Mouse (Mus musculus): ENCODE measurements around the gene Prr22. TPM values are rescaled to one million over a fixed set of nuclear protein-coding genes. Genes with fewer than 3 reads are reported as not detected.
A peak's percentile ranks its signal among the peaks of the same experiment; 100 is the strongest.

Prr22 gene
- total RNA-seq, 2 experiments from 2014 or later: 1.3 to 2.6 TPM

- no peak for DNase-seq (ENCODE audit: extremely low spot score in 1 of 2, low spot score in 2 of 2)
- intact Hi-C loops (cut with DNase I): no loop called here
- Histone ChIP-seq H3K4me3 (no peak overlapping the region), H3K27ac (no peak overlapping the region)
- TF ChIP-seq CTCF (IDR thresholded peaks at IDR 0.05): no peak
These were observed 25.9 kb upstream of the Prr22 start for GRCm38 (mm10) chr17:56744173-56744572.

DNA sequence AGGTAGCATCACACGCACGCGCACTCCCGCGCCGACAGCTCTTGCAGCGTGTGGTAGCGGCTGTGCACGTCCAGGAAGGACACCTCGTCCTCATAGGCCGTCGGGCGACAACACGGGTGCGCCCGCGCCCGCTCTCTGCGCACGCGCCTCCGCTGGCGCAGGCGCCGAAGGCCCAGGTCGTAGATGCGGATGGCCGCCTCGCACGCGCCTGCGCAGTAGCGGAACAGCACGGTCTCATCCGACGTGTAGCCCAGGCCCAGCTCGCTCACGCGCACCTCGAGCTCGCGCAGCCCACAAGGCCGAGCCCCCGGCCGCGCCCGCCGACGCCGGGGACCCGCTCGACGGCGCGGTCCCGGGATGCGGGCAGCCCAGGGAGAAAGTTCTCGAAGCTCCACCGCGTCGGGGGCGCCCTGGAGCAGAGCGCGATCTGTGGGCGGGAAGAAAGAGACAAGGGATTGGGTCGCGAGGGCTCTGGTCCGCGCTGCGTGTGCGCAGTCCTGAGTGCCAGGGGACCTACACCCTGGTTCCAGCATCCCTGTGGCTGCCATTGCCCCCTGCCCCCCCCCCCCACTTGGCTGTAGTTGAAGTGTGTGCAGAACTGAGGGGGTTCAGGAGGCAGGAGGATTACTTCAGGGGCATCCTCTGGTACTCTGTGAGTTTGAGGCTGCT is 18.5 kb upstream of the Prr22 start:
- no peak for TF ChIP-seq CTCF (IDR thresholded peaks at IDR 0.05)
- intact Hi-C loops (cut with DNase I): no loop called here
- no peak overlapping the region for H3K27ac ChIP-seq
- H3K4me3 ChIP-seq: no peak overlapping the region
- no peak for DNase-seq (ENCODE audit: extremely low spot score in 1 of 2, low spot score in 2 of 2)

DNA sequence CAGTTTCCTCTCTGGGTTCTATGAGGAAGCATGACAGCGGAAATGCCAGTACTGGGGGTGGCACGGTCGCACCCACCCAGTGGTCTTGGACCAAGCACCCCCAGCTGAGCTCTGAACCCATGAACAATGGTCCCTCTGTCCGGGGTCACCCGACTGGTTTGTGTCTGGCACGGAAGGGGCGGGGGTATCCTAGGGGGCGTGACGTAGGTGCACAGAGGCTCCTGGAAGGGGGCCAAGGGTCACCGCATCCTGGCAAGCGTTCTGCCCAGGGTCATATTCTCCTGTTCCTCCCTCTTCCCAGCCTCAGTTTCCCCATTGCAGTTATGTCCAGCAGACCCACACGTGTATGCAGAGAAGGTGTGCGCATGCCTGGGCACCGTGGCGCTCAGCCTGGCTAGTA is 16.6 kb upstream of the Prr22 start:
- no peak overlapping the region for H3K27ac ChIP-seq
- H3K4me3 ChIP-seq: no peak overlapping the region
- DNase-seq (ENCODE audit: extremely low spot score in 1 of 2, low spot score in 2 of 2): no peak
- intact Hi-C loops (cut with DNase I): no loop called here
- no peak for TF ChIP-seq CTCF (IDR thresholded peaks at IDR 0.05)

- no peak for TF ChIP-seq CTCF (IDR thresholded peaks at IDR 0.05)
- intact Hi-C loops (cut with DNase I): no loop called here
- H3K27ac ChIP-seq: no peak overlapping the region
- no peak overlapping the region for H3K4me3 ChIP-seq
- no peak for DNase-seq (ENCODE audit: extremely low spot score in 1 of 2, low spot score in 2 of 2)
These were observed 15.5 kb upstream of the Prr22 start for GRCm38 (mm10) chr17:56754271-56755185.

DNA sequence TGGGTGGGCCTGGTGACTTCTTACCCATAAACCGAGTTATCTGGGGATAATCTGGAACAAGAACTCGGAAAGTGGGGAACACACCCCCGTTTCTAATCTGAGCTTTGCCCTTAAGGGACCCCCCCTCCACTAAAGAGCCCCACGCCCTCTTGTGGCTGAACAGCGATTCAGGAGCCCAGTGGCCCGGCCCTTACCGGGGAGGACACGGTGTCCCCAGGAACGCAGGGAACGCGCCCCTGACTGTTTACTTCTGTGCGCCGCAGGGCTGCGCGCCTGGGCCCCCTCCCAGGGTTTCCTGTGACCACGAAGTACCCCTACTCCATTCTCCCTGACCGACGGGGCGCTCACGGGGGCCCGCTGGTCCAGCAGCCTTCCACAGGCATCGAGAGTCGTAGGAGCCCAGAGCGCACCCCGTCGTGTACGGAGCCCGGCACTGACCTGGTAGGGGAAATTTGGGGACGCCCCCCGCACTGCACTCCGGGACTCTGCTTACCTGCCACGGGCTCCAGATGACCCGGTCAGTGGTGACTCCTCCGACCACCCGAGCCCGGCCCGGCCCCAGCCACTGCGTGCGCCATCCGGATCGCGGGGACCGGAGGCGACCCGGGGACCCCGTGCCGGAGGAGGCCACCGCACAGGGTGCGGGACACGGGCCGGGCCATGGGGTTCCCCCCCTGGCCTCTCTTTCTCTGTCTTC is 13.2 kb upstream of the Prr22 start:
- no peak overlapping the region for H3K27ac ChIP-seq
- peak; percentile 41 for TF ChIP-seq CTCF (IDR thresholded peaks at IDR 0.05)
- no peak for DNase-seq (ENCODE audit: extremely low spot score in 1 of 2, low spot score in 2 of 2)
- intact Hi-C loops (cut with DNase I): loop anchor here (1.0 kb wide), 1 partner anchor 40 kb away; the partner anchor contains the start of gene Ndufa11
- peak overlapping the region; percentile 36 for H3K4me3 ChIP-seq

DNA sequence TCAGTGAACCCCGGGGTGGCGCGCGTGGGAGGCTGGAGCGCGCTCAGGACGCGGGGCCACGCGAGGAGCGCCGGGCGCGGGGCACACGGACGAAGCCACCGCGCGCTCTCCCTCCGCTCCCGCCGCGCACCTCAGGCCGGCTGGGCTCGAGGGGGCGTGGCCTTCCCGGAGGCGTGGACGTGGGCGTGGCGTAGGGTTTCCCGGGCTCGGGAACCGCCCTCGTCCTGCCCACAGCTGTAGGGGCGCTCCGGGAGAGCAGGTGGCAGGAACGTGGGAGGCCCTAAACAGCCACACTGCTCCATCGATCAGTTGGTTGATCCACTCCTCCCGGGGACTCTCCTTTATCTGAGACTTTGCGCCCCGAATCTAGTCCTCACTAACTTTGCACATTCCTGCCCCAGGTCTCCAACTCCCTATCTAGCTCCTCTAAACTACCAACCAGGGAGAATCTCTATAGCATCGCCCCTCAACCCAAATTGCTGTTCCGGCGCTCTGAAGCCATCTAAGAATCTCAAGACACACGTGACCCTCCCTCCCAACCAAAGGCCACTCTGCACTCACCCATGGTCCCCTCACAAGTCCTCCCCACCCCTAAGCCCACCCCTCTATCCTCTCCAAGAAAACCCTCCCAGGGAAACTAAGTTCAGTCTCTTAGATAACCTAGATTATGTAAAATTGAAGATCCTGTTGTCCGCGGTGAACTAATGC is 12.5 kb upstream of the Prr22 start, which contains the start of gene Nrtn:
Gene Nrtn, minus strand, starts transcription at position 115 of the 708 bp plus-strand sequence.
- Histone ChIP-seq H3K4me3 (peak within 1 kb of the TSS; percentile 36), H3K27ac (no peak within 1 kb of the TSS)
- intact Hi-C loops (cut with DNase I): loop anchor here (1.0 kb wide), 1 partner anchor 40 kb away; the partner anchor contains the start of gene Ndufa11
- TF ChIP-seq CTCF (IDR thresholded peaks at IDR 0.05): no peak
- peak; percentile 68 to 75 for DNase-seq (ENCODE audit: extremely low spot score in 1 of 2, low spot score in 2 of 2)

DNA sequence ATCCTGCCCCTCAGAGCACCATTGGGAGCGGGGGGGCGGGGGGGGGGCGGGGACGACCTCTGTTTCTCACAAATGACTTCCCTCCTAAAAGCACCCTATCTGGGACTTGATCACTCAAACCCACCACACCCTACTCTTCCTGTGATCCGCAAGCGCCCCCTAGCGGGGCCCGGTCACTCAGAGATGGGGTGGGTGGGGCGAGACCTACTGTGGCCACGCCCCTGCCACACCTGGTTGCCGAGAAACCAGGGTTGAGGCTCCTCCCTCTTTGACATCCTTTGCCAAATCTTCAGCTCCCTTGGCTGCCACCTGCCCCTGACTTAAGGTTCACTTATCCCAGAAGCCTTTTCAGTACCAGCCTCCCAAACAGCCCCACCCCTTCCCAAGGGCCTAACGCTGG is 11.9 kb upstream of the Prr22 start:
- Histone ChIP-seq H3K4me3 (no peak overlapping the region), H3K27ac (no peak overlapping the region)
- intact Hi-C loops (cut with DNase I): no loop called here
- peak; percentile 64 for TF ChIP-seq CTCF (IDR thresholded peaks at IDR 0.05)
- peak; percentile 60 to 64 for DNase-seq (ENCODE audit: extremely low spot score in 1 of 2, low spot score in 2 of 2)

DNA sequence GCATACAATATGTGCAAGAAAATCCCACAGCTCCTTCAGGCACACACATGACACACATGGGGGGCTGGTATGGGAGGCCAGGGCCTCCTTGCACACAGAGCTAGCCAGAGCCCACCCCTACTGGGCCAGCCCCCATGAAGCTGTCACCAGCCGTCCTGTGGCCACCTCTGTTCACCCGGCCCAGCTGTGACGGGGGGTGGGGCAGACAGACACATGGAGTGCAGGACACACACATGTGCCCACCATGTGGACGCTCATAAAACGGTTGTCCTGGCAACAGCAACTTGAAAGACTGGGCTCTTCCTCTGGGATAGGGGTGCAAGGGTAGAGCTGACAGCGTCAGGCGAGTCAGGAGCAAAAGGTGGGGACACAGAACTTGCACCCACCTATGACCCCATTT is 10.8 kb upstream of the Prr22 start:
- intact Hi-C loops (cut with DNase I): no loop called here
- DNase-seq (ENCODE audit: extremely low spot score in 1 of 2, low spot score in 2 of 2): no peak

DNA sequence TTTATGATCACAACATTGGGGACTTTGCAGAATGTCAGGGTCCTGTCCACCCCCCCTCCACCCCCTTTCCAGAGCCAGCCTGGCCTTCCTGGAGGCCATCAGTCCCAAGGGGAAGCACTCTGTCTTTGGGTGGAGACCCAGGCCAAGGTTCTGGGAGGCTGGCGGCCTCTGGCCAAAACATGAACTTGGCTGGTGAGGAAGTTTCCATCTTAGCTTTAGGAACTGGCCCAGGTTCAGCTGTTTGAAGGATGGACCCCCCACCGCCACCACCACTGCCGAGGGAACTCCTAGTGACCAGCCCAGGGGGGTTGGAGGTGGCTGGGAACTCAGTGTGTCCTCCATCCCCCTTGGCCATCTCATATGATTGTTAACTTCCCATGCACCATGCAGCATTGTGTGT is 9.0 kb upstream of the Prr22 start:
- DNase-seq (ENCODE audit: extremely low spot score in 1 of 2, low spot score in 2 of 2): no peak
- TF ChIP-seq CTCF (IDR thresholded peaks at IDR 0.05): no peak
- H3K4me3 ChIP-seq: no peak overlapping the region
- intact Hi-C loops (cut with DNase I): loop anchor here (5.0 kb wide), 2 partner anchors 89 to 149 kb away; partner anchors contain the start of genes Ranbp3 and Rpl36
- no peak overlapping the region for H3K27ac ChIP-seq

More for the DNA sequence above, 10.8 kb upstream of the Prr22 start:
- Histone ChIP-seq H3K4me3 (no peak overlapping the region), H3K27ac (no peak overlapping the region)
- no peak for TF ChIP-seq CTCF (IDR thresholded peaks at IDR 0.05)

GRCm38 (mm10) chr17:56761991-56762410 is 8.0 kb upstream of the Prr22 start:
- Histone ChIP-seq H3K4me3 (peak overlapping the region; percentile 62), H3K27ac (peak overlapping the region; percentile 92)
- peak; percentile 82 to 89 for DNase-seq (ENCODE audit: extremely low spot score in 1 of 2, low spot score in 2 of 2)
- intact Hi-C loops (cut with DNase I): loop anchor here (2.0 to 5.0 kb wide), 3 partner anchors 45 to 150 kb away; partner anchors contain the start of genes Ndufa11, Ranbp3 and Rpl36
- TF ChIP-seq CTCF (IDR thresholded peaks at IDR 0.05): no peak

Data from left cerebral cortex, adult 2 months (tissue).